Mouse (Mus musculus) forebrain, embryonic 16.5 days (tissue): ENCODE data around the gene Mtcl1. TPM values are rescaled to one million over a fixed set of nuclear protein-coding genes. Genes with fewer than 3 reads are reported as not detected.

ENCODE experiments used
- ATAC-seq: fragments of 200-750 bp; cut with Nextera tagmentation; 2 replicates; pipeline ENCODE4 v1.8.0; 2017; ENCODE audit warnings: mild to moderate bottlenecking, moderate library complexity
- H3K27ac ChIP-seq: fragments of 300-500 bp; sonication (generic); 2 replicates; pipeline ENCODE4 v1.5.1; 2014; ENCODE audit warnings: low read length, control low read depth
- H3K27me3 ChIP-seq: fragments of 300-500 bp; sonication (generic); replicated peaks from 2 replicates; pipeline ENCODE4 v1.6.1; 2014; ENCODE audit warnings: low read length; ENCODE audit not compliant: control insufficient read depth, insufficient read depth
- H3K36me3 ChIP-seq: fragments of 300-500 bp; sonication (generic); 2 replicates; pipeline ENCODE4 v1.6.1; 2014; ENCODE audit not compliant: control insufficient read depth, insufficient read depth
- H3K4me1 ChIP-seq: fragments of 300-500 bp; sonication (generic); replicated peaks from 2 replicates; pipeline ENCODE4 v1.6.1; 2014; ENCODE audit warnings: low read length; ENCODE audit not compliant: control insufficient read depth, insufficient read depth
- H3K4me2 ChIP-seq: fragments of 300-500 bp; sonication (generic); 2 replicates; pipeline ENCODE4 v1.6.1; 2014; ENCODE audit warnings: mild to moderate bottlenecking, low read length, control low read depth
- H3K4me3 ChIP-seq: fragments of 300-500 bp; sonication (generic); replicated peaks from 2 replicates; pipeline ENCODE4 v1.5.1; 2014; ENCODE audit warnings: mild to moderate bottlenecking, low read length, control low read depth
- H3K9ac ChIP-seq: fragments of 300-500 bp; sonication (generic); replicated peaks from 2 replicates; pipeline ENCODE4 v1.6.1; 2014; ENCODE audit warnings: low read depth, low read length, control low read depth
- H3K9me3 ChIP-seq: fragments of 300-500 bp; sonication (generic); 2 replicates; pipeline ENCODE4 v1.6.1; 2016; ENCODE audit warnings: low read length; ENCODE audit not compliant: control insufficient read depth
- WGBS: fragments of 180-500 bp; shearing (Covaris S2); extraction: QIAGEN DNeasy Blood & Tissue Kit; methylation state at CpG from one replicate; pipeline ENCODE4 v1.1.7; 2014; 5-methylcytosine and 5-hydroxymethylcytosine counted together
- polyA plus RNA-seq: library from polyadenylated mRNA; unstranded; fragments of >200 nt; fragmentation: Nextera tagmentation; extraction: Ambion mirVana; gene quantifications from 2 replicates; pipeline ENCODE4 v1.2.1, GENCODE M21; 2015

Gene Mtcl1
- polyA plus RNA-seq, 1 experiment from 2014 or later: 44.3 TPM

DNA sequence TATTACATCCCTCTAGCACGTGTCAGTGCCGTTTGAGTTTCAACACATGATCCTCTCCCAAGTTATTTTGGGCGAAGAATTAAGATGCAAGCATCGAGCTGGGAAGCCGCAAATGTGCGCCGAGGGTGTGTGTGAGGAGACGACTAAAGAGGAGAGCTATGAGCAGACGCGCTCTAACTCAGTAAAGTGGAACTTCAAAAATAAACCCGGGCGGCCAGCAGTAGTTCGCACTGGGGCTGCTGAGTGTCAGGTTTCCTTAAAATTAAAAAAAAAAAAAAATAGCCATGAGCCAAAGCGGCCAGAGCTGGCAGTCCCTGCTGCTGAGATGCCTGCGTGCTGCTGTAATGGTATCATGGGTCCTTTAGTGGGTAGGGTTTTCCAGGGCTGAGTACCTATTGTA, 99.4 kb downstream of the Mtcl1 start:
- WGBS: 67% methylated on average over 15 of the region's 15 CpGs
- H3K36me3 ChIP-seq: peaks cover 5% of the 10 kb centered on the region; the same call in 1 of the 2 replicates

DNA sequence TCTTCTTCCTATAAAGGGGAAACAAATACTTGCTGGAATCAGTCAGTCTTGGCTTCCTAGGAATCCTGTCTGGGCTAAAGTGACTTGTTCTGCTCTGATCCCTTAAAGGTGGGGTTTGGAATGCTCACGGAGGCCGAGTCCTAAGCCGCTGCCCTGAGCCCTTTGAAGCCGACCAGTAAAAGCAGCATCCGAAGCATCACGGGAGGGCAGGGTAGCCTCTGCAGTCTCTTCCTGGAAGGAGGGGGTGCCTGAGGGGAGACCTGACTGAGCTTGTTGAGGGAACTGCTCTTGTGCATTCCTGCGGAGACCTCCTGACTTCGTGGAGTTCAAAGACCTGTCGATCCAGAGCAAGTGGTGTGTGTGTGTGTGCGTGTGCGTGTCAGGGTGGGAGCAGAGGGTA, 103.2 kb downstream of the Mtcl1 start:
- Histone ChIP-seq H3K27ac (no peak overlapping the region), H3K9me3 (no peaks in the 10 kb centered on the region), H3K27me3 (no peaks in the 10 kb centered on the region), H3K4me3 (no peak overlapping the region), H3K4me2 (no peak overlapping the region), H3K36me3 (peaks cover 10% of the 10 kb centered on the region; the same call in 1 of the 2 replicates), H3K4me1 (peaks cover 14% of the 10 kb centered on the region; the same call in 1 of the 2 replicates), H3K9ac (no peak overlapping the region)
- WGBS: 82% methylated on average over 11 of the region's 11 CpGs
- ATAC-seq: no peak

More for the DNA sequence above, 99.4 kb downstream of the Mtcl1 start:
- H3K9ac ChIP-seq: no peak overlapping the region
- H3K27ac ChIP-seq: peak overlapping the region; percentile 63; the same call in 1 of the 2 replicates
- ATAC-seq: peak; percentile 62
- H3K4me2 ChIP-seq: no peak overlapping the region
- H3K9me3 ChIP-seq: no peaks in the 10 kb centered on the region
- no peaks in the 10 kb centered on the region for H3K27me3 ChIP-seq
- H3K4me1 ChIP-seq: peaks cover 14% of the 10 kb centered on the region; the same call in 1 of the 2 replicates
- H3K4me3 ChIP-seq: no peak overlapping the region

DNA sequence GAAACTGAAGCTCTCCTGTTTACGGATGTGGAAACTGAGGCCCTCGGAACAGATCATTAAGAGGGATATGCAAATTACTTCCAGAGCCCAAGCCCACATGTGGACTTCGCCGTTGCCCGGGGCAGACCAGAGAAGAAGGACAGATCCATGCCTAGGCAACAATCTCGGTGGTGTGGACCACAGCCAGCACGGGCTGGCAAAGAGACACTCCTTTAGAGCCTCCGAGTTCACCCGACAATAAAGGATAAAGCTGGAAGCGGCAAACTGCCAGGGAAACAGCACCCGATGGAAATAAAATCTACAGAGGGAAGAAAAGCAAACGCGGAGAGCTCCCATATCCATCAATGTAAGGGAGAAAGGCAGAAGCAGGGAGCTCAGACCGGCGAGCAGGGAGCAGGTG, 103.9 kb downstream of the Mtcl1 start:
- no peak overlapping the region for H3K4me3 ChIP-seq
- 52% methylated on average over 15 of the region's 15 CpGs for WGBS
- no peak overlapping the region for H3K27ac ChIP-seq
- H3K4me2 ChIP-seq: no peak overlapping the region
- peaks cover 10% of the 10 kb centered on the region; the same call in 1 of the 2 replicates for H3K4me1 ChIP-seq
- H3K9ac ChIP-seq: no peak overlapping the region
- peak; percentile 9; the same call in 1 of the 2 replicates for ATAC-seq
- peaks cover 11% of the 10 kb centered on the region; the same call in 1 of the 2 replicates for H3K36me3 ChIP-seq
- H3K9me3 ChIP-seq: no peaks in the 10 kb centered on the region
- no peaks in the 10 kb centered on the region for H3K27me3 ChIP-seq

DNA sequence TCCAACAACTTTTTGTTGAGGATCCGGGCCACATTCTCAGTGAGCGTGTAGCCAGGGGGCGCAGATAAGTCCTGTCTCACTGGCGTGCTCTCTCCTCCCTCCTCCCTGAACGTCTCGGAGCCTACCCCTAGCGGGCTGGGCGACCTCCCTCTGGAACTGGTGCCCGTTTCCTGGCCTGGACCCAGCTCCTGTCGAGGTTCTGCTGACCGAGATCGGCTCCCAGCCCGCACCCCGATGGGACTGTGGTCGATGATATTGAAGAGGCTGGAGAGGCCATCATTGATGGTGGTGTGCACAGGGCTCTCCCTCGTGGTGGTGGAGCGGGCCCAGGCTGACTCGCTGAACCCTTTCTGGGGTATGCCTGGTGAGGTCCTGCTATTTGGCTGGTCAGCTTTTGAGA, 106.6 kb downstream of the Mtcl1 start:
- Histone ChIP-seq H3K27me3 (no peaks in the 10 kb centered on the region), H3K9me3 (no peaks in the 10 kb centered on the region), H3K36me3 (peaks cover 17% of the 10 kb centered on the region; the same call in 1 of the 2 replicates), H3K9ac (no peak overlapping the region), H3K4me3 (no peak overlapping the region), H3K4me2 (no peak overlapping the region), H3K4me1 (peaks cover 5% of the 10 kb centered on the region; the same call in 1 of the 2 replicates), H3K27ac (no peak overlapping the region)
- 88% methylated on average over 18 of the region's 18 CpGs for WGBS
- ATAC-seq: no peak

DNA sequence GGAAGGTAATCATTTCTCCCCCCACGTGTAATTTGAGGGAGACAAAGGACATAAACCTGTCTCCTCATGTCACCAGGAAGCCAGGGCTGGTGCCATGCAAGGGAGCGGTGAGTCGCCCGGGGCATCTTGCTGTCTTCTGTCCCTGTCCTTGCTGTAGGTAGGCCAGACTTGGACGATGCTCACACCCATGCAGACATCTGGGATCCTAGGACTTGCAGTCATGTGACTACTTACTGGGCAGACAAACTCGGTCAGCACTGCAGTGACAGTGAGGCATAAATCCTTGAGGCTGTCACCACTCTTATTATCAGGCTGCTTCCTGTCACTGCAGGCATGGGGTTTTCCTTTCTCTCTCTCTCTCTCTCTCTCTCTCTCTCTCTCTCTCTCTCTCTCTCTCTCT, 107.9 kb downstream of the Mtcl1 start:
- Histone ChIP-seq H3K4me3 (no peak overlapping the region), H3K9me3 (no peaks in the 10 kb centered on the region), H3K27ac (no peak overlapping the region), H3K27me3 (no peaks in the 10 kb centered on the region), H3K4me2 (no peak overlapping the region), H3K9ac (no peak overlapping the region), H3K36me3 (peaks cover 18% of the 10 kb centered on the region; the same call in 1 of the 2 replicates), H3K4me1 (peaks cover 5% of the 10 kb centered on the region; the same call in 1 of the 2 replicates)
- ATAC-seq: no peak
- WGBS: 93% methylated on average over 6 of the region's 6 CpGs

DNA sequence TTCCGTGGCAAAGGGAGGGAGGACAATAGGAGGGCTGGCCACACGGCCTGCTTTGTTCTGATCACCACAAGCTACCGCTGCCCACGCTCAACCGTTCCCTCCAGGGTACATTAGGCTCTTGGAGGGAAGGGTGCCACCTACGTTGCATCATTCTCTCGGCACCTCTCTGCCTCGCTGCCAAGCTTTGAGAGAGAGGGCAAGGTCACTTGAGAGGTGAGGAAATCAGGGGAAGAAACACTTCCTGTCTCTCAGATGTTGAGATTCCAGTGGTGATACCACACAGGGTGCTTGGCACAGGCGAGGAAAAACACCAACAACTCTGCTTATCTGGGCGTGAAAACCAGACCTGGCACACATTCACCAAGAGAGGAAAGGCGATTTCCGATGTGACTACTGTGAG, 108.8 kb downstream of the Mtcl1 start:
- Histone ChIP-seq H3K9me3 (no peaks in the 10 kb centered on the region), H3K9ac (no peak overlapping the region), H3K4me1 (peaks cover 2% of the 10 kb centered on the region; the same call in 1 of the 2 replicates), H3K4me3 (no peak overlapping the region), H3K27me3 (no peaks in the 10 kb centered on the region), H3K36me3 (peaks cover 18% of the 10 kb centered on the region; the same call in 1 of the 2 replicates), H3K27ac (no peak overlapping the region), H3K4me2 (no peak overlapping the region)
- no peak for ATAC-seq
- 84% methylated on average over 12 of the region's 12 CpGs for WGBS

DNA sequence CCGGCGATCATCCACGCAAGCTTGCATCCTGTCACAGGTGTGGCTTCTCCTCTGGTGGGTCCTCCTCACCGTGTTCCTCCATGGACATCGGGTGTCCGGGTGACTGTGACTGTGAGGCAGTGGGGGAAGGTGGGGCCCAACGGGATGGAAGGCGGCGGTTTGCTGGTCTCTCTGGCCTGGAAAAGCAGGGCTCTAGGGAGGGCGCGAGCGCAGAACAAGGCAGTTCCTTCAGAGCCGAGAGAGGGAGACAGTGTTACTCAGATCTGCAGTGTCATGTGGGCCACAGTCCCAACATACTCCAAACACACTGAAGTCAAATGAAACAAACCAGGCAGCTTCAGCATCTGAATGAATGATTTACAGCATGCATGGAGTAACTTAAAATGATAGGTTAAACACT, 111.6 kb downstream of the Mtcl1 start:
- Histone ChIP-seq H3K4me3 (no peak overlapping the region), H3K9ac (no peak overlapping the region), H3K36me3 (peaks cover 16% of the 10 kb centered on the region; the same call in 1 of the 2 replicates), H3K4me1 (no peaks in the 10 kb centered on the region), H3K27ac (no peak overlapping the region), H3K4me2 (no peak overlapping the region), H3K27me3 (no peaks in the 10 kb centered on the region), H3K9me3 (no peaks in the 10 kb centered on the region)
- no peak for ATAC-seq
- WGBS: 92% methylated on average over 13 of the region's 13 CpGs

DNA sequence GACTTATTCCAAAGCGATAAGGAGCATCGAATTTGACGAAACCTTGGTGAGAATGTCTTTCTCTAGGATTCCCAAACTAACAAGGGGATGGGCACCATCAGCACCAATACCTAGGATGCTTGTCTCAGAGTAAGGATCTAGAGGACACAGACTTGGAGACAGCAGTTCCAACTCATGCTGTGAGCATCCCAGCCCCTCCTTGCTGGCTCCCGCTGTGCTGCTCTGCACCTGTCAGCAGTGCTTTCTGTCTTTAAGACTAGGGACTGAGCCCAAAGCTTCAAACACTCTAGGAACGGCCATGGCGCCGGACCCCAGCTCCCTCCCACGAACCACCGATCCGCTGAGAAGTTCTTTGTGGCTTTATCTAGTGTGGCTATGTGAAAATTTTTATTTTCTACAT, 114.0 kb downstream of the Mtcl1 start:
- Histone ChIP-seq H3K9ac (no peak overlapping the region), H3K9me3 (no peaks in the 10 kb centered on the region), H3K36me3 (peaks cover 7% of the 10 kb centered on the region; the same call in 1 of the 2 replicates), H3K4me3 (no peak overlapping the region), H3K27ac (no peak overlapping the region), H3K4me2 (no peak overlapping the region), H3K27me3 (no peaks in the 10 kb centered on the region), H3K4me1 (no peaks in the 10 kb centered on the region)
- WGBS: 90% methylated on average over 10 of the region's 10 CpGs
- no peak for ATAC-seq

DNA sequence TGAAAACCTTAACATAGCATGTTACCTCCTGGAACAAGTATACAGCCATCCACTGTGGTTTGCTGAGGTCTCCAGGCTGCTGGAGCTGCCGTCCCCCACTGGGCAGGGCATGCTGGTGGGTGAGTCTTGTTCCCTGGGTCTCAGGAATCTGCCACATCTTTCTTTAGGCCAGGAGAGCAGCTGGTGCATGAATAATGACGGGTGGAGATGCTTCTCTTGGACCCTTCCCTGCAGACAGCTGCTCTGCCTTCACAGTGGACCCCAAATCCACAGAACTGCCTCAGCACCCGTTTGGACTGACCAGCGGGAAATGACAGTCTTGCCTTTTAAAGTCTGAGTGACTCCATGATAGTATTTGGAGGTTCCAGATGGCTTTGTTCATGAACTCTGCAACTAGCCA, 114.7 kb downstream of the Mtcl1 start:
- ATAC-seq: no peak
- no peak overlapping the region for H3K4me2 ChIP-seq
- no peak overlapping the region for H3K4me3 ChIP-seq
- no peaks in the 10 kb centered on the region for H3K27me3 ChIP-seq
- 65% methylated on average over 4 of the region's 4 CpGs for WGBS
- no peaks in the 10 kb centered on the region for H3K9me3 ChIP-seq
- H3K9ac ChIP-seq: no peak overlapping the region
- H3K4me1 ChIP-seq: no peaks in the 10 kb centered on the region
- H3K27ac ChIP-seq: no peak overlapping the region
- H3K36me3 ChIP-seq: peaks cover 3% of the 10 kb centered on the region; the same call in 1 of the 2 replicates

DNA sequence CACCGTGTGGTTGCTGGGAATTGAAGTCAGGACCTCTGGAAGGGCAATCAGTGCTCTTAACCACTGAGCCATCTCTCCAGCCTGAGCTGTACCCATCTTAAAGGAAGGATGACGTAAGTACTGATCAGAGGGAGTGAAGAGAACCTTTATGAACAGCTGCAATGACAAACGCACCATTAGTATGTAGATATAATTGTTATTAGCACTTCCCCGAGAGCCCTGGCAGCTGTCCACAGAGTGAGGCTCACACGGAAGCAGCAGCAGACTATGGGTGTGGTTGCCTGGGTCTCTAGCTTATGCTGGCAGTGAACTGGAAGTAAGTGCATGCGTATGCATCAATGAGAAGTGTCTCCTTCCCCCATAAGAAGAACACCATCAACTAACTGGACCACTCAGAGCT, 118.3 kb downstream of the Mtcl1 start:
- ATAC-seq: no peak
- no peaks in the 10 kb centered on the region for H3K4me1 ChIP-seq
- H3K36me3 ChIP-seq: no peaks in the 10 kb centered on the region
- no peak overlapping the region for H3K4me2 ChIP-seq
- H3K4me3 ChIP-seq: no peak overlapping the region
- no peaks in the 10 kb centered on the region; the same call in 1 of the 2 replicates for H3K9me3 ChIP-seq
- no peak overlapping the region for H3K27ac ChIP-seq
- 51% methylated on average over 6 of the region's 6 CpGs for WGBS
- H3K9ac ChIP-seq: no peak overlapping the region
- no peaks in the 10 kb centered on the region for H3K27me3 ChIP-seq
